Mouse (Mus musculus) B cell, adult 67 days (primary cell): Measurements from ENCODE around the gene Gm9758. TPM values are rescaled to one million over a fixed set of nuclear protein-coding genes. Genes with fewer than 3 reads are reported as not detected.

Source experiments
- total RNA-seq, 2 experiments: library from RNA; stranded (reverse); gene quantifications; 4 replicates each; pipeline ENCODE4 v1.2.4; 2023

Gm9758 gene
- not detected for total RNA-seq

GRCm38 (mm10) chr5:14914799-14915198 is at the start of gene Gm9758:
TSS of gene Gm9758 (minus strand) at chr5:14914899.

GRCm38 (mm10) chr5:14938329-14938728 is 23.6 kb upstream of the Gm9758 start, which contains the start of gene Speer4e:
TSS of gene Speer4e (minus strand) at chr5:14938429.

Other genes starting within 250 kb of the Gm9758 start
- gene Speer4e, start 23.5 kb upstream of the Gm9758 start, total RNA-seq = not detected
- not detected for gene Gm10354, start 64.0 kb upstream of the Gm9758 start, total RNA-seq
- gene Gm17019, start 118.1 kb upstream of the Gm9758 start, total RNA-seq = not detected